Mouse (Mus musculus) stomach, embryonic 14.5 days (tissue): ENCODE measurements around the gene Hint1. TPM values are rescaled to one million over a fixed set of nuclear protein-coding genes. Genes with fewer than 3 reads are reported as not detected.
"Not testable (repeated sequence)": the region's sequence is repeated elsewhere in the genome, so short reads cannot be mapped to it uniquely, and the experiment has no call there.

Experiments
- ATAC-seq: fragments of 200-750 bp; cut with Nextera tagmentation; 2 replicates; pipeline ENCODE4 v1.8.0; 2017; ENCODE audit warnings: low read depth, moderate TSS enrichment; ENCODE audit not compliant: insufficient number of reproducible peaks, insufficient read depth, low FRiP score
- H3K27ac ChIP-seq: fragments of 300-500 bp; sonication (generic); 2 replicates; pipeline ENCODE4 v1.5.1; 2014; ENCODE audit warnings: mild to moderate bottlenecking, low read length, moderate library complexity, mixed read lengths
- H3K27me3 ChIP-seq: fragments of 300-500 bp; sonication (generic); 2 replicates; pipeline ENCODE4 v1.6.1; 2014; ENCODE audit warnings: low read length, control low read depth, mixed read lengths; ENCODE audit not compliant: control insufficient read depth, insufficient read depth
- H3K36me3 ChIP-seq: fragments of 300-500 bp; sonication (generic); 2 replicates; pipeline ENCODE4 v1.6.1; 2014; ENCODE audit warnings: mild to moderate bottlenecking, control low read depth, low read length, moderate library complexity, mixed read lengths; ENCODE audit not compliant: control insufficient read depth, insufficient read depth
- H3K4me1 ChIP-seq: fragments of 300-500 bp; sonication (generic); 2 replicates; pipeline ENCODE4 v1.6.1; 2014; ENCODE audit warnings: low read length, control low read depth, mixed read lengths; ENCODE audit not compliant: control insufficient read depth, insufficient read depth
- H3K4me2 ChIP-seq: fragments of 300-500 bp; sonication (generic); replicated peaks from 2 replicates; pipeline ENCODE4 v1.6.1; 2014; ENCODE audit warnings: low read depth, low read length, control low read depth
- H3K4me3 ChIP-seq: fragments of 300-500 bp; sonication (generic); 2 replicates; pipeline ENCODE4 v1.5.1; 2014; ENCODE audit warnings: low read depth, low read length, control low read depth
- H3K9ac ChIP-seq: fragments of 300-500 bp; sonication (generic); replicated peaks from 2 replicates; pipeline ENCODE4 v1.6.1; 2014; ENCODE audit warnings: low read depth, mild to moderate bottlenecking, control low read depth, low read length, moderate library complexity, mixed read lengths
- H3K9me3 ChIP-seq: fragments of 300-500 bp; sonication (generic); 2 replicates; pipeline ENCODE4 v1.6.1; 2016; ENCODE audit warnings: low read depth, low read length, control low read depth; ENCODE audit not compliant: control insufficient read depth
- WGBS: fragments of 180-500 bp; shearing (Covaris S2); extraction: QIAGEN DNeasy Blood & Tissue Kit; methylation state at CpG from one replicate; pipeline ENCODE4 v1.1.7; 2014; 5-methylcytosine and 5-hydroxymethylcytosine counted together
- polyA plus RNA-seq: library from polyadenylated mRNA; unstranded; fragments of >200 nt; fragmentation: Nextera tagmentation; extraction: Ambion mirVana; gene quantifications from 2 replicates; pipeline ENCODE4 v1.2.1, GENCODE M21; 2014

The Hint1 gene
- polyA plus RNA-seq, 1 experiment from 2014 or later, result 672 TPM

- H3K9ac ChIP-seq, H3K27ac ChIP-seq, ATAC-seq, H3K4me1 ChIP-seq, H3K27me3 ChIP-seq, H3K4me3 ChIP-seq, H3K36me3 ChIP-seq, H3K4me2 ChIP-seq, H3K9me3 ChIP-seq: not testable (repeated sequence)
- 88% methylated on average over 3 of the region's 3 CpGs for WGBS
These were observed 30.5 kb downstream of the Hint1 start for GRCm38 (mm10) chr11:54896646-54897045.

GRCm38 (mm10) chr11:54897470-54897869 is 31.3 kb downstream of the Hint1 start:
- H3K36me3 ChIP-seq, result no peaks in the 10 kb centered on the region
- no peak overlapping the region for H3K9ac ChIP-seq
- H3K27me3 ChIP-seq, result no peaks in the 10 kb centered on the region
- no peak for ATAC-seq
- H3K9me3 ChIP-seq, result no peaks in the 10 kb centered on the region
- WGBS, result 52% methylated on average over 5 of the region's 5 CpGs
- H3K27ac ChIP-seq, result no peak overlapping the region
- H3K4me3 ChIP-seq, result no peak overlapping the region
- H3K4me1 ChIP-seq, result no peaks in the 10 kb centered on the region
- no peak overlapping the region for H3K4me2 ChIP-seq

- H3K9ac ChIP-seq, result no peak overlapping the region
- H3K4me1 ChIP-seq, result peaks cover 11% of the 10 kb centered on the region; the same call in 1 of the 2 replicates
- 53% methylated on average over 4 of the region's 4 CpGs for WGBS
- no peak overlapping the region for H3K4me2 ChIP-seq
- no peak overlapping the region for H3K4me3 ChIP-seq
- no peaks in the 10 kb centered on the region for H3K9me3 ChIP-seq
- H3K27me3 ChIP-seq, result no peaks in the 10 kb centered on the region
- H3K27ac ChIP-seq, result no peak overlapping the region
- no peak for ATAC-seq
- no peaks in the 10 kb centered on the region for H3K36me3 ChIP-seq
These were observed 33.5 kb downstream of the Hint1 start for GRCm38 (mm10) chr11:54899657-54900056.

- WGBS, result 11% methylated on average over 44 of the region's 45 CpGs
- H3K9ac ChIP-seq, result no peak within 1 kb of the TSS; the same call in 1 of the 2 replicates
- peak; percentile 74; the same call in 1 of the 2 replicates for ATAC-seq
- H3K9me3 ChIP-seq, result no peaks in the 10 kb centered on the region
- H3K4me3 ChIP-seq, result peak within 1 kb of the TSS; percentile 48
- H3K36me3 ChIP-seq, result no peaks in the 10 kb centered on the region
- H3K4me2 ChIP-seq, result peak within 1 kb of the TSS; percentile 73
- peaks cover 11% of the 10 kb centered on the region; the same call in 1 of the 2 replicates for H3K4me1 ChIP-seq
- H3K27ac ChIP-seq, result no peak within 1 kb of the TSS
- H3K27me3 ChIP-seq, result no peaks in the 10 kb centered on the region
These were observed 36.4 kb downstream of the Hint1 start, which contains the start of gene Gpx3 for GRCm38 (mm10) chr11:54902333-54903323. TSS of gene Gpx3 (plus strand) at chr11:54902453.

- H3K27me3 ChIP-seq, result no peaks in the 10 kb centered on the region
- H3K9me3 ChIP-seq, result no peaks in the 10 kb centered on the region
- peak overlapping the region; percentile 48 for H3K4me3 ChIP-seq
- H3K4me2 ChIP-seq, result peak overlapping the region; percentile 73
- H3K9ac ChIP-seq, result no peak overlapping the region
- H3K27ac ChIP-seq, result 0 out of 2 replicates have a peak overlapping the region, but pooled peaks have one; percentile 27
- peaks cover 11% of the 10 kb centered on the region; the same call in 1 of the 2 replicates for H3K4me1 ChIP-seq
- H3K36me3 ChIP-seq, result no peaks in the 10 kb centered on the region
- ATAC-seq, result no peak
- 63% methylated on average over 5 of the region's 5 CpGs for WGBS
These were observed 37.2 kb downstream of the Hint1 start for GRCm38 (mm10) chr11:54903339-54903738.

- Histone ChIP-seq H3K4me3 (no peak overlapping the region), H3K9ac (no peak overlapping the region), H3K27ac (0 out of 2 replicates have a peak overlapping the region, but pooled peaks have one; percentile 27), H3K9me3 (no peaks in the 10 kb centered on the region), H3K4me1 (peaks cover 11% of the 10 kb centered on the region; the same call in 1 of the 2 replicates), H3K36me3 (peaks cover 1% of the 10 kb centered on the region; the same call in 1 of the 2 replicates), H3K4me2 (peak overlapping the region; percentile 73), H3K27me3 (no peaks in the 10 kb centered on the region)
- ATAC-seq, result peak; percentile 75; the same call in 1 of the 2 replicates
- WGBS, result 24% methylated on average over 4 of the region's 4 CpGs
These were observed 37.9 kb downstream of the Hint1 start for GRCm38 (mm10) chr11:54903940-54904706.

GRCm38 (mm10) chr11:54905086-54905485 is 38.9 kb downstream of the Hint1 start:
- WGBS, result 91% methylated on average over 3 of the region's 3 CpGs
- Histone ChIP-seq H3K27me3 (no peaks in the 10 kb centered on the region), H3K4me2 (no peak overlapping the region), H3K27ac (no peak overlapping the region), H3K9ac (no peak overlapping the region), H3K36me3 (peaks cover 10% of the 10 kb centered on the region), H3K4me1 (peaks cover 11% of the 10 kb centered on the region; the same call in 1 of the 2 replicates), H3K4me3 (no peak overlapping the region), H3K9me3 (no peaks in the 10 kb centered on the region)
- no peak for ATAC-seq

- H3K4me3 ChIP-seq, result no peak overlapping the region
- H3K36me3 ChIP-seq, result peaks cover 17% of the 10 kb centered on the region
- WGBS, result 55% methylated on average over 4 of the region's 4 CpGs
- no peak for ATAC-seq
- H3K27ac ChIP-seq, result no peak overlapping the region
- no peak overlapping the region for H3K4me2 ChIP-seq
- no peaks in the 10 kb centered on the region for H3K27me3 ChIP-seq
- H3K9me3 ChIP-seq, result no peaks in the 10 kb centered on the region
- H3K4me1 ChIP-seq, result peaks cover 11% of the 10 kb centered on the region; the same call in 1 of the 2 replicates
- H3K9ac ChIP-seq, result no peak overlapping the region
These were observed 39.7 kb downstream of the Hint1 start for GRCm38 (mm10) chr11:54905931-54906330.
